Mouse (Mus musculus) embryonic fibroblast, embryonic 13.5 days (primary cell): ENCODE data around the gene Ryk.

Experiments
- CTCF ChIP-seq: IDR thresholded peaks from 2 replicates; pipeline ENCODE4 v1.5.1; 2011; ENCODE audit warnings: mild to moderate bottlenecking, control low read depth, low read length, moderate library complexity, borderline replicate concordance; ENCODE audit not compliant: insufficient read depth
- POLR2A ChIP-seq: IDR thresholded peaks from 2 replicates; pipeline ENCODE4 v1.6.1; 2011; ENCODE audit warnings: low read depth, mild to moderate bottlenecking, control low read depth, low read length, moderate library complexity

DNA sequence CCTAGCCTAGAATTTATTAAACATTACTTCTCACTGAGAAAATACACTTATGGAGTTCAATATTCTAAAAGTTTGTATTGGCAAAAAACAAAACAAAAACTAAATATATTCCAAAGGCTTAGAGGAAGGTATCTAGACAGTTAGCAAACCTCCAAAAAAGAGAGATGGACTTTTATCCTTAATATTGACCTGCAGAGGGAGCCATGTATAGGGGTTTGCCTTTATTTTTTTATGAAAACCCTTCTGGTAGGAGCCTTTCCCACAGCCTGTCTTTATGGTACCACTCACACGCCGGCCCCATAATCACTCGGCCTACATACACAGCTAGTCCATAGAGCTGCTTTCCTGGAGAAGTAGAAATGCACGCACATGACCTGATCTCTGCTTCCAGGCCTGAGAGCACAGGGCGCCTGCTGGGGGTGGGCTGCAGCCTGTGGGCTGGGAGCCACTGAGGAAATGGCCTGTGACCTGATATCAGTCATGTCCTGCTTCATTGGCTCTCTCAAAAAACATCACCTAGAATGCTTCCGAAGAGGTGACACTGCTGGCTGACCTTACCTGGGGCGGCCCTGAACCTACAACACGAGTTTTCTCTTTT, 82.9 kb downstream of the Ryk start:
- TF ChIP-seq CTCF (no peak), POLR2A (no peak)
